Mouse (Mus musculus) liver (tissue): ENCODE data around the gene Ephx1.

Experiments used
- DNase-seq: peaks from one replicate; pipeline ENCODE4 v3.0.0-alpha.2; 2020; ENCODE audit warnings: mixed read lengths

Ephx1 gene

GRCm38 (mm10) chr1:181013446-181013845 lies 7.3 kb downstream of the Ephx1 start:
- no peak for DNase-seq

GRCm38 (mm10) chr1:181012416-181012815 lies 8.3 kb downstream of the Ephx1 start:
- DNase-seq = no peak

- no peak for DNase-seq
These were observed 9.1 kb downstream of the Ephx1 start for GRCm38 (mm10) chr1:181011601-181012000.

GRCm38 (mm10) chr1:181010171-181010932 lies 10.4 kb downstream of the Ephx1 start:
- no peak for DNase-seq

GRCm38 (mm10) chr1:181009754-181010153 lies 10.9 kb downstream of the Ephx1 start:
- DNase-seq = no peak

- no peak for DNase-seq
These were observed 11.6 kb downstream of the Ephx1 start for GRCm38 (mm10) chr1:181009011-181009590.

- no peak for DNase-seq
These were observed 12.4 kb downstream of the Ephx1 start for GRCm38 (mm10) chr1:181008266-181008665.

- no peak for DNase-seq
These were observed 12.9 kb downstream of the Ephx1 start for GRCm38 (mm10) chr1:181007831-181008230.

- DNase-seq = no peak
These were observed 15.4 kb downstream of the Ephx1 start for GRCm38 (mm10) chr1:181005331-181005730.

- no peak for DNase-seq
These were observed 16.9 kb downstream of the Ephx1 start for GRCm38 (mm10) chr1:181003790-181004189.

- DNase-seq = no peak
These were observed 19.1 kb downstream of the Ephx1 start for GRCm38 (mm10) chr1:181001621-181002020.

GRCm38 (mm10) chr1:181001217-181001616 lies 19.5 kb downstream of the Ephx1 start:
- no peak for DNase-seq

- no peak for DNase-seq
These were observed 20.1 kb downstream of the Ephx1 start for GRCm38 (mm10) chr1:181000501-181001092.

- DNase-seq = peak; percentile 24
These were observed 28.6 kb downstream of the Ephx1 start for GRCm38 (mm10) chr1:180992142-180992541.

GRCm38 (mm10) chr1:180990671-180991070 lies 30.0 kb downstream of the Ephx1 start:
- DNase-seq = no peak

- DNase-seq = peak; percentile 82
These were observed 32.9 kb downstream of the Ephx1 start for GRCm38 (mm10) chr1:180987759-180988158.

- DNase-seq = no peak
These were observed 34.0 kb downstream of the Ephx1 start for GRCm38 (mm10) chr1:180986701-180987100.

- peak; percentile 62 for DNase-seq
These were observed 39.2 kb downstream of the Ephx1 start for GRCm38 (mm10) chr1:180981298-180982046.

GRCm38 (mm10) chr1:180980464-180980863 lies 40.2 kb downstream of the Ephx1 start:
- peak; percentile 62 for DNase-seq

GRCm38 (mm10) chr1:180979484-180980251 lies 41.0 kb downstream of the Ephx1 start:
- no peak for DNase-seq

- DNase-seq = peak; percentile 62
These were observed 44.5 kb downstream of the Ephx1 start for GRCm38 (mm10) chr1:180976110-180976679.

- DNase-seq = peak; percentile 26
These were observed 46.5 kb downstream of the Ephx1 start for GRCm38 (mm10) chr1:180974126-180974746.
